Mouse (Mus musculus) adrenal gland, postnatal 25 days (tissue): ENCODE measurements around the gene Mustn1. TPM values are rescaled to one million over a fixed set of nuclear protein-coding genes. Genes with fewer than 3 reads are reported as not detected.

Source experiments
- DNase-seq: peaks from one replicate; pipeline ENCODE4 v3.0.0; 2021; ENCODE audit warnings: mixed read lengths
- total RNA-seq: library from RNA; stranded (reverse); gene quantifications from 2 replicates; pipeline ENCODE4 v1.2.3, GENCODE M21; 2021

Gene Mustn1
- total RNA-seq, 1 experiment from 2014 or later: 2.5 TPM

DNA sequence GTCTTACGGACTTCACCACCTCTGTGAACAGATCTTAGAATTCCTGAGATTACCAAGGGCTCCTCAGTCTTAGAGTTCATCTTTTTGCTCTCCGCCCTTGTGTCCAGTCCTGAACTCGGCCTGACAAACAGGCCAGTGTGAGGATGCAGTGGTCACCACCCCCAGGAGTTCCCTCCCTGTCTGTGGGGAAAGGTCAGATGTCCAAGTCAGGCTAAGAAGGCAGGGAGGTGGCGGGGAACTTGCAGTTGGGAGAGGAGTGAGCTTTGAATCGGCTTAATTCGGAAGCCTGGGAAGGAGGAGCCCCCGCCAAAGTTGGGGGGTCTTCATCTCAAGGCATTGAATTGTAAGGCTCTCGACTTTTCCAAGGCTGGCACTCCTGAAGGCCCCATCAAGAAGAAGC is 1.3 kb downstream of the Mustn1 start:
- no peak for DNase-seq

DNA sequence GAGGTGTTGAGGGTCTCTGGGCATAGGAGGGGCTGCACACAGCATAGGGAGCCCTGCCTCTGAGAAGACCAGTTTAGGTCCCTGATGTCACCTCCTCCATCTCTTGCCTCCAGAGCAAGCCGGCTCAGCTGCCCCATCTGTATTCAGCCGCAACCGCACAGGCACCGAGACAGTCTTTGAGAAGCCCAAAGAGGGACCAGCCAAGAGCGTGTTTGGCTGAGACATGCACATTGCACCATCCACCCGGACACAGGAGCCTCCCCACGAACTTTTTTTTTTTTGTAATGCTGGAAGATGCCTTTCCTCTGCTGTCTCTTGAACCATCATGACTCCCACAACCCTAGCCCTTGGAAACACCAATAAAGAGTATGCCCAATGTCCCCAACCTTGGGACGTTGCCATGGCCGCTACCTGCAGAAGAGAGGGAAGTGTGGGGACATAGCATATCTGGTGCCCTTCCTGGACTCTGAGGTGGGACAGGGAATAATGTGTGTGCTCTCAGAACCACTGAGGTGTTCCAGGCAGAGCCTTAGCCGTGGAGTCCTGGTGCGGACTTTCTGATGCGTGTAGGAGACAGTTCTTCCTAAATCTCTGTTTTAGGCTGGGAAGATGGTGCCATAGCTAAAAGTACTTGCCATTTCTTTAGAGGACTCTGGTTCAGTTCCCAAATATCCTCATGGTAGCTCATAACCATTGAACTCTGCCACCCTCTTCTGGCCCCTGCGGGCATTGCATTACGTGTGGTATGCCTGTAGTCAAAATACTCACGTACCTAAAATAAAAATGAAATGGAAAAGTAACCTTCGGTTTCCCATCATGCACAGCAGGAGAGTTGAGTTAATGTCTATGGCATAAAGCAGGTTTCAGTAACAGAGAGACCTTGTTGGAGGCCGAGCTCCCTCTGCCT is 2.1 kb downstream of the Mustn1 start:
- peak; percentile 62 for DNase-seq

DNA sequence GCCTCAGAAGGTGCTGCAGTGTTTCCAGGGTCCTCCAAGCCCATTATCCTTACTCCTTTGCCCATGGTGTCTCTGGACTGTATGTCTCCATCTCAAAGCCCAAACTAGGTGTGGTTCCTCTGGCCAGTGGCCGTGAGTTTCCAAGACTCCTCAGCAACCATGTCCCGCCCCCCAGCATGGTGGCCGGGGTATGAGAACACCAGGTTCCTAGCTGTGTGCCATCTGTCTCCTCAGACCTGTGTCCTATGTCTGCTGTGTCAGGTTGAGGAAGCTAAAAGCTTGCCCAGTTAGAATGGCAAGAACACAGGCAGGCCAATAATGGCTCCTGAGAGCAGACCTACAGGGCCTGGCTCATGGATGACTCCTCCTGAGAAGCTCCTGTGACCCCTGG is 2.7 kb downstream of the Mustn1 start:
- no peak for DNase-seq

DNA sequence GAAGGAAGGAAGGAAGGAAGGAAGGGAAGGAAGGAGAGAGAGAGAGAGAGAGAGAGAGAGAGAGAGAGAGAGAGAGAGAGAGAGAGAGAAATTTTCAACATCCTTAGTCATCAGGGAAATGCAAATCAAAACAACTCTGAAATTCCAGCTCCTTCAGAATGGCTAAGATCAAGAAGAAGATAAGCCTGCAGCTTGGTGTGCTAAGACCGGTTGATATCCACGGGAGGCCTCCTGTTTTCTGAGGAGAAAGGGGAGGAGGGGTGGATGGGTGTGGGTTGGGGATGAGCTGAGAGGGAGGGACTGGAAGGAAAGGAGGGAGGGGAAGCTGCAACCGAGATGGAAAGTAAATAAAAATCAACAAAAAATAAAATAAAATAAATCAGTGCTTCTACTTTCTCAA is 6.3 kb downstream of the Mustn1 start:
- DNase-seq: no peak

DNA sequence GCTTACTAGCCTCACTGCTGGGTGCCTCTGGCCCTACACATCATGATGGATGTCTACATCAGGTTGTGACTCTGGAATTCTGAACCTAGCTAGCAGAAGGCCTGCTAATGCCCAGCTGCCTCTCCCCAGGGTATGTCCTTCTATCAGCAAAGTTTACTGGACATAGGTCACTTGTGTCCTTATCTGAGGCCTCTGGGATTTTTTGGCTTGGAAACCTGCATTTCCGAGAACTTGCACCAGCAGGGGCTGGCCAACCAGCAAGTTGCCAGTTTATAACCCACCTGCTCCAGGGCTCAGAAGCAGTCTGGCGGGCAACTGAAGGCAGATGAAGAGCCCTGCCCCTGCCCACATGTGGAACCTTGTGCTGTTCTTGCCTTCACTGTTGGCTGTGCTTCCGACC is 7.2 kb downstream of the Mustn1 start, which contains the start of gene Itih4:
TSS of gene Itih4 (plus strand) at position 273 of the 400 bp plus-strand sequence.
- no peak for DNase-seq

DNA sequence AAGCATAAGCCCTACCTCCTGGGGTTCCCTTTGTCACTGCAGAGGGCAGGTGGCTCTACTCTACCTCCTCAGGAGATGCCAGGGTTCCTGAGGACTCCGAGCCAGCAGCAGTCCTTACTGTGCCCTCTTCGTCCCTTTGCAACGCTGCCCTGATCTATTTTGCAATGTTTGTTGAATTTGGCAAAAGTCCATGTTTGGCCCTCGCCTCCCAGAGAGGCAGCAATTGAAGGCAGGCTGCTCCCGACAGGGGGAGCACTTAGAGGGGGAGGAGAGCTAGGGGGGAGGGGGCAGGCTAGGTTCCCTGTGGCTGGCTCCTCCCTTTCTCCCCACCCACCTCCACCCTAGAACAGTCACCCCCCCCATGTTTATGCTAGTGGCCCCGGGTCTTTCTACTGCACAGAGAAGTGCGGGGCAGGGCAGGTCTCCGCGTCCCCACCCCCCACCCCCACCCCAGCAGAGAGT is 9.3 kb downstream of the Mustn1 start:
- DNase-seq: peak; percentile 46

DNA sequence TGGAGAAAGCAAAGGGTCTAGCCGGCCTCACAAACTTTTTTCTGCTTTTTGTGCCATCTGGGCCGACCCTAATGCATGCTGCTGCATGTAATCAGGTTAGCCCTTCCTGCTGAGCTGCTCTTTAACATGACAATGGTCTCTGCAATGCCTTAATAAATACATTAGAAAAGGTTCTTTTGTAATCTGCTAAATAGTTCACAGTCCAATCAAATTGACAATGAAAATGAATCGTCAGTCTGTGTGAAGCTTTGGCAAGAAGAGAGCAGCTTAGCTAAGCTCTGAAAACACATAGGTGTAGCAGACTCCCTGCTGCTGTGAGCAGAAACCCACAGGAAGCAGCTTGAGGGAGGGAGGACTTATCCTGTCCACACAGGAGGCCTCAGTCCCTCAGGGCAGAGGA is 21.0 kb downstream of the Mustn1 start:
- no peak for DNase-seq

DNA sequence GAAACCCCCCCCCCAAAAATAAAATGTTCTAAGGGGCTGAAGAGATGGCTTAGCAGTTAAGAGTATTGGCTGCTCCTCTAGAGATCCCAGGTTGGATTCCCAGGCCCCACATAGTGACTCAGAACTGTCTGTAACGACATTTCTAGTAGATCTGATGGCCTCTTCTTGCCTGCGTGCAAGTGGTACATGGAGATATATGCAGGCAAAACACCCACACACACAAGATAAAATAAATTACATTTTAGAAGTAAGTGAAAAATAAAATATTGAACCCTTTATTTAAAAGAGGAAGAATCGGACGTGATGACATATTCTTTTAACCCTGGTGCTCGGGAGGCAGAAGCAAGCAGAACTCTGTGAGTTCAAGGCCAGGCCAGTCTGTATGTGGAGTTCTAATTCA is 23.6 kb downstream of the Mustn1 start:
- no peak for DNase-seq

DNA sequence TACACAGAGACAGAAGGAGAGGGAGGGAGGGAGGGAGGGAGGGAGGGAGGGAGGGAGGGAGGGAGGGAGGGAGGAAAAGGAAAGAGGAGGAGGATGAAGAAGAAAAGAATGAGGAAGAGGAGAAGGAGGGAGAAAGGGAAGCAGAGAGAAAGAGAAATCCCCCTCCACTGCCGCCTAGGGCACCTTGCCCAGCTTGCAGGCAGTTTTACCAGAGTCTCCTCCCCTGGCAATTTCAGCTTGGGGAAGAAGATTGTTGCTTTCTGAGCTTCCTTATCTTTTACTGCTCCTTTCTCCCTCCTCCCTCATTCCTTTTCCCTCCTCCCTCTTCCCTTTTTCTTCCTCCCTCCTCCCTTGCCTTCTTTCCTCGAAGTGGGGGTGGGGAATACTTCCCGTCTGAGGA is 24.0 kb downstream of the Mustn1 start:
- DNase-seq: no peak

DNA sequence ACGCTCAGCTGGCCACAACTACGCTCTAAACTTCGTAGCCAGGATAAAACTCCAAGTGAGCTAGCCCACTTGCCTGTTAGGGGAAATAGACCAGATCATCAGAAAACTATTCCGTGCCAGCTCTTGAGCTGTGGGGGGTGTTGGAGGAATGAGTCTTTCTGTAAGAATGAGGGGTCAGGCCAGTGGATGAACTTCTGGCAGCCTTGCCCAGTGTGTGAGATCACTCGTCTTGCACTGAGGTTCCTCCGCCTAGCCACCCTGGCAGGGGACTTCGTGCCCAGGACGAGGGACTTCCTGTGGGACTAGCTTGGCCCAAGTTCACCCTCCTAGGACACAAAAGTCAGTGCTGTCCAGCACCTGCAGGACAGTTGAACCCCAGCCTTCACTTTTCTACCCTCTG is 25.3 kb downstream of the Mustn1 start:
- DNase-seq: no peak

DNA sequence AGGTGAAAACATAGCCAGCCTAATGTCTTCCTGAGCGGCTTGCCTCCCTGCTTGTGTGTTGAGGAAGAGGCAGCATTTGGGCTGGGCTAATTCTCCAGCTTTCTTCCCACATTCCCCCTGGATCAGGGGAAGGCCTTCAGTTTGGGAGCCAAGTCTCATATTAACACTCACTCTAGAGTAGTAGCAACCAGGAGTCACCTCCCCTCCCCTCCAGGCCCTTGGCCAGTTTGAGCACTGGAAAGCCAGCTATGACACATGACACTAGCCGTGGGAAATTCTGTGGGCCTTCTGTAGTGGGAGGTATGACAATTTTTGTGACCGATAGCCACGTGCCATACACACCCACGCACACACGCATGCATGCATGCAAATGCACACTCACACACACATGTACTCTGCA is 27.0 kb downstream of the Mustn1 start:
- no peak for DNase-seq

DNA sequence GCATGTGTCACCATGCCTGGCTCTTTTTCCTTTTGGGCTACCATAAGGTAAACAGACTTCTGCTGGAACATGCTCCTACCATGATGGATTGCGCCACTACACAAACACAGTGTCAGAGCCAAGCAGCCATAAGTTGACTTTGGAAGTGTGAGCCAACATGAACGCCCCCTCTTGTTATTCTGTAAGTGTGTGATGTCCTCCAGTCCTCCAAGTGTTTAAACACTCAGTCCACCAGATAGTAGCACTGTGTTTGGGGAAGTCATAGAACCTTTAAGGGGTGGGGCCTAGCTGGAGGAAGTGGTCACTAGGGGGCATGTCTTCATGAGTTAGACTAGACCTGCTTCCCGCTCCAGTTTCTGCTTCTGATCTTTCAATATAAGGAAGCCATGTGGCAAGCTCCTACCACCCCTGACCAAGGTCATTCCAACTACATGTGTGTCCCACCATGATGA is 28.8 kb downstream of the Mustn1 start:
- DNase-seq: no peak

DNA sequence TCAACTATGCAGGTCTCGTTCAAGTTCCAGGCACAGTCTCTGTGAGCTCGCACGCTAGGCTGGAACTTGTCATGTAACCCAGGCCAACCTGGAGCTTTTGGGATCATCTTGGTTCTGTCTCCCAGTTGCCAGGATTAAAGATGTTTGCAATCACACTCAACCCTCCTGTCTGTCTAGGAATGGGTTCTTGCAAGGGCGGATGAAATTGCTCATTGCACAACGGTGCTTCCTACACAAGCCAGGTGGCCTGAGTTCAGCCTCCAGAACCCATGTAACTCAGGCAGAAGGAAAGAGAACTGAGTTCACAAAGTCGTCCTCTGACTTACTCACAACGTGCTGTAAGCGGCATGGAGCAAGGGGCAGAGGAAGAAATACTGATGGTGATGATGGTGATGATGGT is 32.1 kb downstream of the Mustn1 start:
- DNase-seq: no peak

DNA sequence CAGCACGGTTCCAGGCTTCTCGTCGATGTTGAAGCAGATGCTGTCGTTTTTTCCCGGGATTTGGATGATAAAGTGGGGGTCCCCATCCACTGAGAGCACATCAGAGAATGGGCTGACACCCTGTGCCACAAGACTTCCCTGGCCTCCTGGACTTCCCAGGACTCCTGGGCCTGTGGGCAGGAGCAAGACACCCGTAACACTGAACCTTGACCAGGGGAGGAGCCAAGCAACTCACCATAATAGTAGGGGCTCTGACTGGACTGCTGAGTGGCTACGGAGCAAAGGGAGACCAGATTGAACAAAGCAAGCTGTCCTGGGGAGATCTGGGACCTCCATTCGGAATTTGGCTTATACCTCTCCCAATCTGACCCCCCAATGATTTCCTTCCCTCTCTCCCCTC is 33.6 kb downstream of the Mustn1 start:
- no peak for DNase-seq

DNA sequence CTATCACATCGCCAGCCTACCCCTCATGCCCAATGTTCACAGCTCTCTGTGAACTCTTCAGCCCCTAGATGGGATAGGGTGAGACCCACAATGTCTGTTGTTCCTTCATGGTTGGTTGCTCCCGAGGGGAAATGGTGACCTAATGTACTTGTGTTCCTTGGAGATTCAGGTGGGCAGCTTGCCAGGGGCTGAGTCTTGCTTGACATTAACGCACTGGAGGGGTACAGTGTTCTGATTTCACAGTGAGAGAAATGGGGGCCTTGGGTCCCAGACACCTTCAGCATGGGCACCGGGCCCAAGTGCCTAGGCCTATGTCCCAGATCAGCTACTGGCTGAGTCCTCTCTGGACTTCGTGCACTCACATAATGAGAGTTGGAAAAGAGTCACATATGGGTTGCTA is 34.4 kb downstream of the Mustn1 start:
- peak; percentile 33 for DNase-seq

DNA sequence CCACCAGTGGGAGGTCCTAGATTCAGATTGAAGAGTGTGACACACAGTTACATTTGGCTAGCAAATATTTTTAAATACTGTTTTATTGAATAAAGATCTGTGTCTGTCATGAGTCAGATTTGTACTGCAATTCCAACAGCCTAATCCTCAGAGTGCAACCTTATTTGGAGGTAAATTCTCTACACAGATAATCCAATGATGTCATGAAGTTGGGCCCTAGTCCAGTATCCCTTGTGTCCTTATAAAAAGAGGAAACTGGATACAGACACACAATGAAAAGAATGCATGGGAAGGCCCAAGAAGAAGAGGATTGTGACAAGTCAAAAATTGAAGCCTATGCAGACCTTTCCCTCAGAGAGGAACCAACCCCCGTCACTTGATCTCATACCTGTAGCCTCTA is 37.5 kb downstream of the Mustn1 start:
- no peak for DNase-seq

DNA sequence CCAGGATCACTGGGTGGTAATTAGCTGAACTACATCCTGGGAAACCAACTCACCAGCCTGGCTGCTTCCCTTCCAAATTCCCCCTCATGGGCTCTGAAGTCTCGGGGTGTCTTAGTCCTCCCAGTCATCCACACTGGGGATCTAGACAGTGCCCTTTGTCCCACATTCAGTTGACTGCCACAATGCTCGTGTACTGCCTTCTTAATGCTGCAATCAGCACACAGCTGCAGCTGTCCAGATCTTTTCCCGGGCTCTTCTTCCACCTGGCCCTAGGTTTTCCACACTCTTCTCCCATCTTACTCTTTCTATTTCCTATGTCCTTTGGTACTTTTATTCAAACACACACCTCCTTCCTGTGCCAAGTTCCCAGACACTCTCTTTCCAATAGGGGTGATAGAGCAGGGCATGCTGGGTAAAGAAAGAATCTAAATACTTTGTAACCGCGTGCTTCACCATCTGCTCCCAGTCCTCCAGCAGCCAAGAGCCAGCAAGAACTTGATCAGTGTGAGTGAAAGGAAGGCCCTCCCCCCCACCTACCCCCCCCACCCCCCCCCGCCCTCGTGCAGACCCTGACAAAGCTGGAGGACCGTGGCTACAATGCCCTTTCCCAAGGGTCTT is 43.2 kb downstream of the Mustn1 start:
- no peak for DNase-seq

DNA sequence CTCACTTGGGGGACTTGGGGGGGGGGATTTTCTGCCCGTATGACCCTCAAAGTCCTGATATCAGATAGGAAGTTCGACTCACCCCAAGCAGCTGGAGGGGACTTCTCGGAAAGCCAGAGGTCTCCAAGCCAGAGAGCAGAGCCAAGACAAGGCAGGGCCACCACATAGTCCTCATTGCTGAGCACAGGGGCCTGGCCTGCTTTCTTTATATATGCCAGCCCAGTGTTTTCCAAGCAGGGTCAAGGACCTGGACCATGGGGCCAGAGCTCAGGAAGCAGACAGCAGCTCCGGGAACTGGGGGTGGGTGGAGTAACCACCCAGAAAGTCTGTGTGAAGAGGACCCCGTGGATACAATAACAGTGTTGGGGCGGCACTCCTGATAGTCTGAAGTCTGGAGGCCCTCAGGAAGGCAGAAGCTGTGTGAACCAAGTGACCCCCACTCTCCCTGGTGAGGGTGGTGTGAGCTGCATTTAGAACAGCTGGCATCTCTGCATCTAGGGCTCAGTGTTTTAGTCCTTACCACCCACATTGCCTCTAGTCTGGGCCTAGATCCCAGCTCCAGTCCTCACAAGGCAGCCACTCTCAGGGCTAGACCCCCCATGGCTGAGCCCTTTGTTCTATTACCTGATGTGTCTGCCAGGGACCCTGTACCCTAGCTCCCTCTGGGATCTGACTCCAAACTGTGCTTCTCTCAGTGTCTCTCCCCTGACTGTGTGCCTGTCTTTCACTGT is 44.5 kb downstream of the Mustn1 start, which contains the start of gene Itih3:
TSS of gene Itih3 (minus strand) at position 386 of the 731 bp plus-strand sequence.
- no peak for DNase-seq

DNA sequence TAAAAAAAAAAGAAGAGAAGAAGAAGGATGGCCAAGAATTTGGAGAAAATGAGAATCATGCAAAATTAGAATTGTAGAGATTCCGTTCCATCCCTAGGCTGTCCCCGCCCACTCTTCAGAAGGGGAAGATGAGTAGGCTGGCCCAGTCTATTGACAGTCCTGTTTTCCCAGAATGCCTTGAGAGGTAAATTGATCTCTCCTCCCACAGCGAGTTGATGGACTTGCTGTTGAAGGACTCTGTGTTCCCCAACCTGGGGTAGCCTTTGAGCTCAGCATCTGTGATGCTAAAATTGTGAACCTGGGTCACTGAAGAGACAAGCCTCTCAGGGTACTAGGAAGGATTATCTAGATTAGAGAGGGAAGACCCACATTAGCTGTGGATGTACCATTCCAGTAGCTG is 46.5 kb downstream of the Mustn1 start:
- no peak for DNase-seq

DNA sequence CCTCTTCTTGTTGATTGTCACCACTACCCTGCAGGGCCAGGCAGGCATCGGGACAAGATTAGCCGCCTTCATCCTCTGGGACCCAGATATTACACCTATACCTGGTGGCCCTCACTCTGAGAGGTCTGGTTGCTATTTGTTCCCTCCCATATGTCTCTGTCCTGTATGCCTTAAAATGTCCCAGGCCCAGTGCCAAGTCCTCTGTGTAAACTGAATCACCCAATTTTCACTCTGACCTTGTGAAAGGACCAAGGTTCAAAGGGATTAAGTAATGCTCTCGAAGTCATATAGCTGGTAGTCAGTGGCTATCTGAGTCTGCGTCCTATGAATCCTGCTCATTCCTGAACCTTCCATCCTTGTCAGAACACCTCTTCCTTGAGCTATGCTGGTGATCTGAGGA is 51.4 kb downstream of the Mustn1 start:
- DNase-seq: peak; percentile 51
